Mouse (Mus musculus) embryonic fibroblast, embryonic 13.5 days (primary cell): ENCODE data around the gene Pgm5. TPM values are rescaled to one million over a fixed set of nuclear protein-coding genes. Genes with fewer than 3 reads are reported as not detected.

Experiments used
- H3K27ac ChIP-seq: 2 replicates; pipeline ENCODE4 v1.5.1; 2012; ENCODE audit warnings: low read length, control low read depth, inconsistent platforms; ENCODE audit not compliant: insufficient read depth
- H3K4me1 ChIP-seq: 2 replicates; pipeline ENCODE4 v1.6.1; 2011; ENCODE audit warnings: low read length; ENCODE audit not compliant: control insufficient read depth, insufficient read depth
- H3K4me3 ChIP-seq: 2 replicates; pipeline ENCODE4 v1.5.1; 2011; ENCODE audit warnings: mild to moderate bottlenecking, control low read depth, low read length; ENCODE audit not compliant: insufficient read depth
- CTCF ChIP-seq: IDR thresholded peaks from 2 replicates; pipeline ENCODE4 v1.5.1; 2011; ENCODE audit warnings: mild to moderate bottlenecking, control low read depth, low read length, moderate library complexity, borderline replicate concordance; ENCODE audit not compliant: insufficient read depth
- POLR2A ChIP-seq: IDR thresholded peaks from 2 replicates; pipeline ENCODE4 v1.6.1; 2011; ENCODE audit warnings: low read depth, mild to moderate bottlenecking, control low read depth, low read length, moderate library complexity
- polyA plus RNA-seq: library from polyadenylated mRNA; stranded (reverse); fragments of >200 nt; gene quantifications from 2 replicates; pipeline ENCODE4 v1.2.4, GENCODE M21; 2011; ENCODE audit warnings: low read depth; ENCODE audit not compliant: missing spikeins, insufficient read length

Pgm5 gene
- polyA plus RNA-seq, 1 experiment: 32.8 TPM

DNA sequence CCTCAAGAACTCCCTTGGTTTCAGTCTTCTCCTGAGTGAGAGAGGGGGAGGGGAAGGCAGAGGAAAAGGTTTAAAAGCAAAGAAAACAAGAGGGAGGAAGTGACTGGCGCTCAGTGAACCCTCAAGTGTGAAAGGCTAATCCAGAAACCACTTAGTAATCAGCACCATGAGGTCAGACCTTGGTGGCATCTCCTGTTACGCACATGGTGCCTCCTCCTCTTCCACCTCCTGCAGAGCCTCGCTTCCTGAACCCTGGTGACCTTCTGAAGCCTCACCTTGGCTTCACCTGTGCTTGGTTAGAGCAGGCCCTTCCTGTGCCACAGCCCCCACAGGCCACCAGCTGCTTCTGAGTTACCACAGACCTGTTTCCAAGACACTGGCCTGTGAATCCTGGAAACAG, 190.1 kb downstream of the Pgm5 start:
- Histone ChIP-seq H3K4me1 (no peaks in the 10 kb centered on the region), H3K4me3 (no peak overlapping the region), H3K27ac (no peak overlapping the region)
- TF ChIP-seq POLR2A: no peak
- no peak for TF ChIP-seq CTCF

DNA sequence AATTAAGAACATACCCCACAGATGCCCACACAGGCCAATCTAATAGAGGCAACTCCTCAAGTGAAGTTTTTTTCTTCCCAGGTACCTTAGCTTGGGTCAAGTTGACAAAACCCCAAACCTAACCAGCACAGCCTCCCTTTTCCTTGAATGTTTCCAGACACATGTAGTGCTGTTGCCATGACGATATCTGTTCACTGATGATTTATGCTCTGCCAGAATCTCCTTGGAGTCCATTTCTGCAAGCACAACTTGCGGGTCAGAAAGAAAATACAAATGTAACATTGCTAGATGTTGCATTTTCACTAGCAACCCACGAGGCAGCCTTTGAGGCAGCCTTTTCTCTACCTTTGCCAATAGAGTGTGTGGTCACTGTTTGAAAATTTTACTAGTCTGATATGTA, 194.1 kb downstream of the Pgm5 start:
- no peak overlapping the region for H3K4me3 ChIP-seq
- TF ChIP-seq CTCF (no peak), POLR2A (no peak)
- H3K27ac ChIP-seq: no peak overlapping the region
- no peaks in the 10 kb centered on the region for H3K4me1 ChIP-seq

DNA sequence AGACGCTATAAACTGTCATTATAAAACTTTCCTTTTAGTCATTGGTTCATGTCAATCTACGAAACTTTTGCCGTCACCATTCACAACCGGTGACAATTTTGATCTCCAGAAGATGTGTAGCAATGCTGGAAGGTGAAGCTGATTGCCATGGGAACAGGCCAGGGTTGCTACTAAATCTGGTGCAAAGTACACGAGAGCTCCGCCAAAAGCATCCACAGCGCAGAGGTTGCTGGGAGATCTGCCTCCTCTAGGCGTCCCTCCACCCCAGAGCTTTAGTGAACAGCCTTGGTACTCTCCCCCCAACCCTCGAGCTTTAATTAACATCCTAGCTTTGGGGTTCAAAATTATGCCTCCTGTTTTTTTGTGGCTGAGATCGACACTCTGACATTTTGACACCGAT, 195.9 kb downstream of the Pgm5 start:
- no peak for TF ChIP-seq POLR2A
- TF ChIP-seq CTCF: no peak
- H3K27ac ChIP-seq: no peak overlapping the region
- no peak overlapping the region for H3K4me3 ChIP-seq
- no peaks in the 10 kb centered on the region for H3K4me1 ChIP-seq

DNA sequence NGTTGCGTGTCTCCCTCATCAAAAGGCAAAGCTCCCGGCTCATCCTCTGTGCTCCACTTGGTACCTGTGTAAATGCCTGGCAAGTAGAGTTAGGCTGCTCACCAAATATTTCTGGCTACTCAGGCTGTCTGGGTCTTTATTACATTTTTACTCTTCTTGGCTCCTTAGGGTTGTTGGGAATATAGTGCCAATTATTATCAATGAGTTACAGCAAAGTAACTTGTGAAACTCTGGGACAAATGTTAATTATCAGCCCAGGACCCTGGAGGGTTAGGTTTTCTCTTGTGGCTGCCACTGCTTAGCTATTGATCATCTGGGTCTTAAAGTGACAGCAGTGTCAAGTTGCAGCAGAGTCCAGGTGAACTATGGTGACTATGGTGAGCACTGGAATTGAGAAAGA, 199.3 kb downstream of the Pgm5 start:
- TF ChIP-seq POLR2A: no peak
- no peak for TF ChIP-seq CTCF
- no peaks in the 10 kb centered on the region for H3K4me1 ChIP-seq

DNA sequence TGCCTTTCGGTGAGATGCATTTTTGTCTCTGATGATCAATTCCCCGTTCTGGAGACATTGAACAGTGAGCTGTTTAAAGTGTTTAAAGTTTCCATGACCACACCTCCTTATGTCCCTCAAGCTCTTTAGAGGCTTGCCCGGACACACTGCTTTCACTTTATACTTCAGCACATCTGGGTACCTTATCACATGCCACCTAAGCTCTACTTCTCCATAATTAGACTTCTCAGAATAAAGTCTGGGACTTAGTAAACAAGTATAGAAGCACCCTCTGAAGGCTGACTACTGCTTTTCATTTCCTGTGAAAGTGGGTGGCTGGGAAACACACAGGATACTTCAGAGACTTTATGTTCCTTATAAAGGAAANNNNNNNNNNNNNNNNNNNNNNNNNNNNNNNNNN, 204.7 kb downstream of the Pgm5 start:
- no peak overlapping the region for H3K4me3 ChIP-seq
- TF ChIP-seq POLR2A (no peak), CTCF (no peak)
- H3K4me1 ChIP-seq: no peaks in the 10 kb centered on the region
- no peak overlapping the region for H3K27ac ChIP-seq

More for the DNA sequence above, 199.3 kb downstream of the Pgm5 start:
- Histone ChIP-seq H3K4me3 (no peak overlapping the region), H3K27ac (no peak overlapping the region)

DNA sequence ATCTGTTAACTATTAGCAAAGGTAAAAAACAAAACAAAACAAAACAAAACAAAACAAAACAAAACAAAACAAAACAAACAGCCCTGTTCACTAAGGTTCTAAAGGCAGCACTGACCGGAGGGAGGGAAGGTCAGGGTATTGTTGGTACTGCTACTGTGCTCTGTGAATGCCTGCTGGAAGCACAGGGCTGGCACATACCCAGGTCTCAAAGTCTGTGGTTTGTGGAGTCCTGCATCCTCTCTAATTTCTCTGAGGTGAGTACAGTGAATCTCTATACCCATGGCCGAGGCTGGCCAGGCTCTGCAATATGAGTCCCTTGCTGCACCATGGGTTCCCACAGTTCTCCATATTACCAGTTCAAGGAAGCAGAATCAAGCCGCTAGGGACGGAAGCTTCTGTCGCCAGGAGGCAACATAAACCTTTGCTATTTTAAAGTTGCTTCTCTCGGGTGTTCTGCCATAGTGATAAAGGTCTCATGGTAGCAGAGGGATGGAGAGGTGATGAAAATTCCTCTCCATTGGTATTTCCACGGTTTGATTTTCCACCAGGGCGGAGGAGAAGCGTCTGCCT, 208.3 kb downstream of the Pgm5 start:
- Histone ChIP-seq H3K27ac (no peak overlapping the region), H3K4me1 (no peaks in the 10 kb centered on the region), H3K4me3 (no peak overlapping the region)
- no peak for TF ChIP-seq POLR2A
- no peak for TF ChIP-seq CTCF

DNA sequence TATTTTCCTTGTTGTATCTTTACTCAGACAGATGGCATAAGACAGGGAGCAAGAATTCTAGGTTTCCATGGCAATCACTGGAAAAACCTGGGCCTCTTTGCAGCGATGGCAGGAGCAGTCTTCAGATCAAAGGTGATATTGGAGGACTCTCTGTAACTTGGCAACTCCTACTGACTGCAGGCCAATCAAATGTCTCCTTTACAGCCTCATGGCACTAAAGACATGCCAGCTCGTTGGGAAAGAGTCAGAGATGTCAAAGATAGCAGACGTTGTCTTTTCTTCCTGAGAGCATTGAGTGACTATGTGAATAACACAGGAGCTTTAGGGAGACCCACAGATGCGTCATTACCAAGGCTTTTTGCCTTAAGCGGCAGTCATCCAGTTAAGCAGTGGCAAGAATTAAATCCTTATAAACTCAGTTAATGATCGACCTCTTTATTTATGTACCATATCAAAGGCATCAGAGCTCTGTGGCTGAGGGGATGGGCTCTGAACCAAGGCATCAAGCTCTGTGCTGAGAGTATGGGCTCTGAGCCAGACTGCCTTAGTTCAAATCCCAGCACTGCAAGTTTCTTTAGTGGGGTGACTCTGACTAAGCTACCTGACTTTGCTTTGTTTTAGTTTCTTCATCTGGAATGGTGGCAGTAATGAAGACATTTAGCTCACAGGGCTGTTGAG, 209.2 kb downstream of the Pgm5 start:
- H3K4me3 ChIP-seq: no peak overlapping the region
- TF ChIP-seq CTCF: no peak
- no peak for TF ChIP-seq POLR2A
- no peak overlapping the region for H3K27ac ChIP-seq
- H3K4me1 ChIP-seq: no peaks in the 10 kb centered on the region

DNA sequence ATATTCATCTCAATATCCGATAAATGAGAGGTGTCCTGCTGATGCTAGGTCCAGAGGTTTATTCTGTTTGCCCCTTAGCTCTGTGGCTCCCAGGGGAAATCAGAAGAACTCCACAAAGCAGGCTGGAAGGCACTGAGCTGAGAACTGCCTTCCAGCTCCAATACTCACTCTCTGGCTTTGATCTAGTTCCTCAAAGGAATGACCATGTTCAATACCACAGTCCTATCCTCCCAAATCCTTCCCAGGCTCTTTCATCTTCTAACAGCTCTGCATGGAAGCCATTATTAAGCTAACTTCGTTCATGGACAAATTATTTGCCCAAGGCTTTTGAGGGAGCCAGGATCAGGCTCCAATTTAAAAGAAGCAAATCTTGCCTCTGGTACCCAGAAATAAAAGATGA, 210.1 kb downstream of the Pgm5 start:
- TF ChIP-seq POLR2A: no peak
- TF ChIP-seq CTCF: no peak
- Histone ChIP-seq H3K4me1 (peaks cover 3% of the 10 kb centered on the region; the same call in 1 of the 2 replicates), H3K4me3 (no peak overlapping the region), H3K27ac (no peak overlapping the region)

DNA sequence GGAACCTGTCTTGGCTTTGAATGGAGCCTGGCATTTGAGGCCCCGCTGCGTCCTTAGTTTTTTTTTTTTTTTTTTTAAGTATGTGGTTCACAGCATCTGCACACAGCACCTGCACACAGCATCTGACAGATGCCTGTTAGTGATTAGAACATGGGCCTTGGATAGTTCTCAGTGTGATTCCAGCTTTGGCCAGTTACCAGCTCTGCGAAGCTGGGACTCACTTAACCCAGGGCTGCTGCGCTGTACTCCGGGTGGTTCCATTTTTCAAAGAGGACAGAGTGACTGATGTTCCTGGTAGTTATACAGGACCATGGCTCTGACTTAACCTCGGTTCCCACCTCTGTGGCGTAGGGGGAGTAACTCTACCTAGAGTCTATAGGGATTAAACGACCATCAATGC, 211.2 kb downstream of the Pgm5 start:
- peaks cover 3% of the 10 kb centered on the region; the same call in 1 of the 2 replicates for H3K4me1 ChIP-seq
- H3K4me3 ChIP-seq: no peak overlapping the region
- TF ChIP-seq POLR2A (no peak), CTCF (no peak)
- H3K27ac ChIP-seq: no peak overlapping the region

DNA sequence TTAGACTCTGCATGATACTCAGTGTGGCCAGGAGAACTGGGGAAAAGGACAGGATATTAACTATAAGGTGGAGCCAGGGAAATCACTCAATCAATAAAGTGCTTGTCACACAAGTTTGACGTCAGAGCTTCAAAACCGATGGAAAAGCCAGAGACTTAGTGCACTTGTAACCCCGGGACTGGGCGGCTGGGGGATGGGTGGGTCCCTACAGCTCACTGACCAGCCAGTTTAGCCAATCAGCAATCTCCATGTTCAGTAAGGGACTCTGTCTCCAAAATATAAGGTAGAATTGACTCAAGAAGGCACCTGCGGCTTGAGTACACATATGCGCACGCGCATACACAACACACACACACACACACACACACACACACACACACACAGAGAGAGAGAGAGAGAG, 213.6 kb downstream of the Pgm5 start:
- no peak overlapping the region for H3K4me3 ChIP-seq
- H3K4me1 ChIP-seq: peaks cover 3% of the 10 kb centered on the region; the same call in 1 of the 2 replicates
- no peak overlapping the region for H3K27ac ChIP-seq
- TF ChIP-seq POLR2A (no peak), CTCF (no peak)
